Mouse (Mus musculus) embryonic fibroblast, embryonic 13.5 days (primary cell): Measurements from ENCODE around the gene Nfic.

Experiments
- CTCF ChIP-seq: IDR thresholded peaks from 2 replicates; pipeline ENCODE4 v1.5.1; 2011; ENCODE audit warnings: mild to moderate bottlenecking, control low read depth, low read length, moderate library complexity, borderline replicate concordance; ENCODE audit not compliant: insufficient read depth
- POLR2A ChIP-seq: IDR thresholded peaks from 2 replicates; pipeline ENCODE4 v1.6.1; 2011; ENCODE audit warnings: low read depth, mild to moderate bottlenecking, control low read depth, low read length, moderate library complexity

GRCm38 (mm10) chr10:81497401-81498270, 42.2 kb upstream of the Nfic start:
- TF ChIP-seq CTCF (no peak), POLR2A (no peak)
